Mouse (Mus musculus): ENCODE measurements around the gene Lrmda. TPM values are rescaled to one million over a fixed set of nuclear protein-coding genes. Genes with fewer than 3 reads are reported as not detected.

Gene Lrmda
- polyA plus RNA-seq, 1 experiment: 12.9 TPM

- Histone ChIP-seq H3K27ac (replicated peaks; ENCODE audit: low read depth, low read length) (no peak overlapping the region), H3K4me1 (ENCODE audit: control insufficient read depth, insufficient read depth, insufficient read length, low read length) (no peaks in the 10 kb centered on the region), H3K4me3 (ENCODE audit: insufficient read depth, low read depth, low read length) (no peak overlapping the region)
Measured at GRCm38 (mm10) chr14:22354769-22355574, 335.5 kb downstream of the Lrmda start.

DNA sequence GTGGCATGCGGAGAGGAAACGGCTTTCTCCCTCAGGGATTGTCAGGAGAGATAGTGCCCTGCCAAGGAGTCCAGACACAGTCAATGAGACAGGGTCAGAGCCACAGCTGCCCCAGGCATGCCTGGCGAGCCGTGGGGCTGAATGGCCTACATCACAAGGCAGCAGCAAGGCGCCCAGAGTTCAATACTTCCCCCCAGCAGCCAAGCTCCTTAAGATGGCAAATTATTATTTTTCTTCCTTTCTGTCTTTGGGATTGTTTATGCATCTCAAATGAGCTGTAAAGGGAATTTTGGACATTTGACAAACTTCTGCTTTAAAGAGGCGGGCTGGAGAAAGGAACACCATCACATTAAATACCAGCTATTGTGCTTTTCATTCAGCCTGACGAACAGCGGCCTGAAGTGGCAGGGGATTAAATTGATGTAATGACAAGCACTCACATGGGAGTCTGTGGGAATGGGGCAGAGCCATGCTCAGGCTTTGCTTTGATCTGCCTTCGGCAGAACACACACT is 338.5 kb downstream of the Lrmda start:
- Histone ChIP-seq H3K4me3 (ENCODE audit: insufficient read depth, low read depth, low read length) (no peak overlapping the region), H3K4me1 (ENCODE audit: control insufficient read depth, insufficient read depth, insufficient read length, low read length) (no peaks in the 10 kb centered on the region), H3K27ac (replicated peaks; ENCODE audit: low read depth, low read length) (no peak overlapping the region)

DNA sequence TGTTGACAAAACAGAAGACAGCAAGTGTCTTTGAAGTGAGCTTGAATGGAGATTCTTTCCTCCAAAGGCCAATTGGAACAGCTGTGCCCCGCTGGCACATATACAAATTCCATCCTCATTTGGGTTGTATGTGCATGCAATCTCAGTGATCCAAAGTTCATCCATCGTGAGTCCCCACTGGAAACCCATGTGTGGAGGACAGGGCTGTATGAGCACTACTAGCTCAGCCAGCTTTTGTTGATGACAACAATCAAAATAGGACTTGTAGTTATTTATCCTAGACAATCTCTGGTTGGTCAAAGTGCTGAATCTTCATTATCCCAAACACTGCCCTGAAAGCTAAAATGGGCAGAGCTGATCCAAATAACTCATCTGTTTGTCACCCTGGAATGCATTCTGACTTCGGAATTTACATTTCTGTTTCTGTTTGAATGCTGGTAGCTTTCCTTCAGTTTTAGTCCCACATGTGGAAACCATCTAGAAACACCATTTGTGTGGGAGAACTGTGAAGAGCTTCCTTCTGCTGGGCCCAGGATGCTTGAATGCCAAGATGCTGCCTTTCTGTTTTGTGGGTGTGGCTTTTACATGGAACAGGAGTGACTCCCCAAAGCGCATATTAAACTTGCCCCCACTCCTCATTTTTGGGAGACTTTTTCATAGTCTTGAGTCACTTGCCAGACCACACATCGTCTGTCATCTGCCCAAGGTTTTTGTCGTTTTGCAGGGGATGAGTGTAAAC is 344.7 kb downstream of the Lrmda start:
- no peak overlapping the region for H3K4me3 ChIP-seq (ENCODE audit: insufficient read depth, low read depth, low read length)
- H3K27ac ChIP-seq (replicated peaks; ENCODE audit: low read depth, low read length): no peak overlapping the region
- H3K4me1 ChIP-seq (ENCODE audit: control insufficient read depth, insufficient read depth, insufficient read length, low read length): no peaks in the 10 kb centered on the region

GRCm38 (mm10) chr14:22364771-22365355 is 345.4 kb downstream of the Lrmda start:
- Histone ChIP-seq H3K27ac (replicated peaks; ENCODE audit: low read depth, low read length) (no peak overlapping the region), H3K4me1 (ENCODE audit: control insufficient read depth, insufficient read depth, insufficient read length, low read length) (no peaks in the 10 kb centered on the region), H3K4me3 (ENCODE audit: insufficient read depth, low read depth, low read length) (no peak overlapping the region)

DNA sequence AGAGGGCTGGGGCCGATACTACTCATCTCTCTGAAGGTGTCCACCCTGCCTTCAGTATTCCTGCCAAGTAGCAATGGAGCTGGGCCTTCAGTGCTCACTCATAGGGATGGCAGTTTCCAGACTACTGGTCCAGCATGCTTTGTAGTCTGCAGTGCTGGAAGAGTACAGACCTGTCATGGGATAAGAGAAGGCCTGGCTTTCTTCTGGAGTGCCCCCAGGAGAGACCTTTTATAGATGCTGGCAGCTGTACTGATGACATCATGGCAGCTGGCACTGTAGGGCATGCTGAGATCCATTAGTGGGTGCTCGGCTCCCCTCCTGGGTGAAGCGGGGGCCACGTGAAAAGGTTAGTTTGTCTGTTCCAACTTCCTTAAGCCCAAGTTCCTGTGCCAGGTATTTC is 348.1 kb downstream of the Lrmda start:
- Histone ChIP-seq H3K27ac (replicated peaks; ENCODE audit: low read depth, low read length) (no peak overlapping the region), H3K4me3 (ENCODE audit: insufficient read depth, low read depth, low read length) (no peak overlapping the region), H3K4me1 (ENCODE audit: control insufficient read depth, insufficient read depth, insufficient read length, low read length) (no peaks in the 10 kb centered on the region)

DNA sequence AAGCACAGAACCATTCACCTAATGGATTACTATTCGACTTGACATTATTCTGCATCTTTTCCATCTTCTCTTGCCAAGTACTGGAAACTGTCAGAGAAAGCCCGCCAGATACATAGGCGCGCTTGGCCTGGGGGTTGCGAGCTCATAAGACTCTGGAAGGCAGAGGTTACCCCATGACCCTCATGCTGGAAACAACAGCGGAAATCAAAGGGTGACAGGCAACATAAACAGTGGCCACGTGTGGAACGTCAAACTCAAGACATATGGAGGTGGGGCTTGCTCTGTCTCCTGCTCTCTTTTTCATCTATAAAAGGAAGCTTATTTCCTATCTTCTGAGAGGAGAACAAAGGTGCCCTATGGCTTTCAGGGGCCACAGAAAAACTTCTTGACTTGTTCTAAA is 351.6 kb downstream of the Lrmda start:
- 0 out of 2 replicates have a peak, but pooled peaks cover 2% of the 10 kb centered on the region for H3K4me1 ChIP-seq (ENCODE audit: control insufficient read depth, insufficient read depth, insufficient read length, low read length)
- no peak overlapping the region for H3K27ac ChIP-seq (replicated peaks; ENCODE audit: low read depth, low read length)
- no peak overlapping the region for H3K4me3 ChIP-seq (ENCODE audit: insufficient read depth, low read depth, low read length)

GRCm38 (mm10) chr14:22372666-22373360 is 353.3 kb downstream of the Lrmda start:
- Histone ChIP-seq H3K4me3 (ENCODE audit: insufficient read depth, low read depth, low read length) (no peak overlapping the region), H3K27ac (replicated peaks; ENCODE audit: low read depth, low read length) (no peak overlapping the region), H3K4me1 (ENCODE audit: control insufficient read depth, insufficient read depth, insufficient read length, low read length) (0 out of 2 replicates have a peak, but pooled peaks cover 2% of the 10 kb centered on the region)

DNA sequence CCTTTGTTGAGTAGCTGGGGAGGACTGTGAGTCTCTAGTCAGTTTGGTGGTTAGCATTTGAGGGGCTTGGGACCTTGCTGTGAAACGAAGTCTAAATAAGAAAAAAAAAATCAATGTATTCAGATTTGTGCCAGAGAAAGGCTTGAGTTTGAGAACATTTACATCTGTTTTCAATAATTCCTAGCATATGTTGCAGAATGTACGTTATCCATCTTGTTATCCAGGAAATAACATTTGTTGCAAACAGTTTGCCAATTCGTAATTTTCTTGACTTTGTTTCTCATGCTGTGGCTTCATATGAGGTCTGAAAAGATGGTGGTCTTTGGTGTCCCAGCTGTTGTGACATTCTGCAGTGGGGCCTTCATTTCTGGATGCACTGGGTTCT is 353.8 kb downstream of the Lrmda start:
- Histone ChIP-seq H3K27ac (replicated peaks; ENCODE audit: low read depth, low read length) (no peak overlapping the region), H3K4me1 (ENCODE audit: control insufficient read depth, insufficient read depth, insufficient read length, low read length) (0 out of 2 replicates have a peak, but pooled peaks cover 2% of the 10 kb centered on the region), H3K4me3 (ENCODE audit: insufficient read depth, low read depth, low read length) (no peak overlapping the region)

DNA sequence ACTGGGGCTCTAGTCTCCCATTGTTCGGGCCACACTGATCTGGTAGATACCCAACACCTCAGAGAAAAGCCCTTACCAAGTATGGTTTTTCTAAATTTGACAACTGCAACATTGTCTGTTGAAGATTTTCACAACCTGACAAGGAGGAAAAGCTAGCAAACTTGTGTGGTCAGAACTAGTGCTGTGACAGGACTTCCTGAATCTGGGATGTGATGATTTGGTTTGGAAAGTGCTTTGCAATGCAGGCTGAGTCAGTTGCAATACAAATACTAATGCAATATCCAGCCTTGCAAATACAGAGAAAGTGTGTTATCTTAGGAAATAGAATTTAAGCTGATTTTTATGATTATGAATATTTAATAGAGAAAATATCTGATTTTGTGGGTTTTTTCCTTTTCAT is 357.6 kb downstream of the Lrmda start:
- H3K4me1 ChIP-seq (ENCODE audit: control insufficient read depth, insufficient read depth, insufficient read length, low read length): 0 out of 2 replicates have a peak, but pooled peaks cover 2% of the 10 kb centered on the region
- no peak overlapping the region for H3K4me3 ChIP-seq (ENCODE audit: insufficient read depth, low read depth, low read length)
- H3K27ac ChIP-seq (replicated peaks; ENCODE audit: low read depth, low read length): no peak overlapping the region

- Histone ChIP-seq H3K27ac (replicated peaks; ENCODE audit: low read depth, low read length) (no peak overlapping the region), H3K4me3 (ENCODE audit: insufficient read depth, low read depth, low read length) (no peak overlapping the region), H3K4me1 (ENCODE audit: control insufficient read depth, insufficient read depth, insufficient read length, low read length) (no peaks in the 10 kb centered on the region)
Measured at GRCm38 (mm10) chr14:22382101-22382500, 362.6 kb downstream of the Lrmda start.

DNA sequence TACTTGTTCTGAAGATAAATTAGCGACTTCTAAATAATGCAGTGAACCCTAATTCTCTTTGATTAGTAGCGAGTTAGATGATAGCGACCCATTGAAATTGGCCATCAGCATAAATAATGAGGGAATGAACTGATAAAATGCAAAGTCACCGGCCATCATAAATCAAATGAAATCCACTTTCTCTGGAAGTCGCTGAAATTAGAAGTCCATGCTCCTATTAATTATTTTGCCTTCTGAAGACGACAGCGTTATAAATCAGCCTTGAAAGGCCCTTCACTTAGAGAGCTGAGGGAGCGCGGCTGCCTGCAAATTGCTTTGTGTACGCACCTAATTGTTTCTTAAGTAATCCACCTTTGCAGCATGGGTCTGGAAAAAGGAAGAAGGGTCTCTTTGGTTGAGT is 374.1 kb downstream of the Lrmda start:
- H3K4me1 ChIP-seq (ENCODE audit: control insufficient read depth, insufficient read depth, insufficient read length, low read length): no peaks in the 10 kb centered on the region

GRCm38 (mm10) chr14:22402411-22402810 is 382.9 kb downstream of the Lrmda start:
- Histone ChIP-seq H3K4me3 (ENCODE audit: insufficient read depth, low read depth, low read length) (no peak overlapping the region), H3K4me1 (ENCODE audit: control insufficient read depth, insufficient read depth, insufficient read length, low read length) (no peaks in the 10 kb centered on the region), H3K27ac (replicated peaks; ENCODE audit: low read depth, low read length) (no peak overlapping the region)

More for the DNA sequence above, 374.1 kb downstream of the Lrmda start:
- Histone ChIP-seq H3K27ac (replicated peaks; ENCODE audit: low read depth, low read length) (no peak overlapping the region), H3K4me3 (ENCODE audit: insufficient read depth, low read depth, low read length) (no peak overlapping the region)

DNA sequence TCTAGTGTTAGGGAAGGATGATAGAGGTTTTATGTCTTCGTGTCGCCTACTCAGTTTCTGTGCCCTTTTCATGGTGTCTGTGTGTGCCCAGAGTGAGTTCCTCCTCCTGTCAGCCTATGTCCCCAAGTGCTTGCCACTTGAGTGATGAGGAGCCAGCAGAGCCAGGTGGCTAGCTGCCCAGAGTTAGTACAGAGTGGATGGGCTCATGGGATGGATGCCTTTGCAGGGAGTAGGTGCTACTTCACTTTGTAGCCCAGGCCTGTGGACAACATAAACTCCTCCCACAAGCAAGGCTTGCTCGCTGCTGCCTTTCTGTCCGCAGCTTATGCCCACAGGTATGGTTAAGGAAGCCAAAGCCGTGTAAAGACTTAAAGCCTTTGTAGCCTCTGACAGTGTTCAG is 387.1 kb downstream of the Lrmda start:
- Histone ChIP-seq H3K4me1 (ENCODE audit: control insufficient read depth, insufficient read depth, insufficient read length, low read length) (no peaks in the 10 kb centered on the region), H3K27ac (replicated peaks; ENCODE audit: low read depth, low read length) (no peak overlapping the region), H3K4me3 (ENCODE audit: insufficient read depth, low read depth, low read length) (no peak overlapping the region)

- H3K27ac ChIP-seq (replicated peaks; ENCODE audit: low read depth, low read length): no peak overlapping the region
- no peak overlapping the region for H3K4me3 ChIP-seq (ENCODE audit: insufficient read depth, low read depth, low read length)
- no peaks in the 10 kb centered on the region for H3K4me1 ChIP-seq (ENCODE audit: control insufficient read depth, insufficient read depth, insufficient read length, low read length)
Measured at GRCm38 (mm10) chr14:22410826-22411225, 391.3 kb downstream of the Lrmda start.

DNA sequence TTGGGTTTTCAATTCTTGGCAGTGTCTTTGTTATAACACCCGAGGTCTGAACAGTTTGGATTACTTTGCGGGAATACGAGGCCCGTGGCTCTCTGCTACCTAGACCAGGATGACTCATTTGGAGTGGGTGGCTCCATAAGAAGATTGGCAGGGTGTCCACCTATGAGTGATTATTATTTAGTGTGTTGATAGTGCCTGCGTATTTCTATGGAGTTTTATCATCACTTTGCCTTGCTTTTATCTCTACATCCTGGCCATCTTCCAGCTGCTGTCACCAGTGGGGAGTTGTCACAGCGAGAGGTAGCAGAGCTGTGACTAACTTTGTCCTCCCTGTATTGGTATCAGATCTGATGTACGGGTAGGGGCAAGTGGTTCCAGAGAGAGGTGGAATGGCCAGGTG is 393.7 kb downstream of the Lrmda start:
- H3K27ac ChIP-seq (replicated peaks; ENCODE audit: low read depth, low read length): no peak overlapping the region
- H3K4me1 ChIP-seq (ENCODE audit: control insufficient read depth, insufficient read depth, insufficient read length, low read length): no peaks in the 10 kb centered on the region
- no peak overlapping the region for H3K4me3 ChIP-seq (ENCODE audit: insufficient read depth, low read depth, low read length)

Data from brown adipose tissue, adult 24 weeks (tissue).